Mouse (Mus musculus) thymus, adult 2 months (tissue): ENCODE measurements around the gene Tnfsfm13.

Source experiments
- CTCF ChIP-seq: fragments of 200-500 bp; IDR thresholded peaks from 2 replicates; pipeline ENCODE4 v1.5.1; 2012; ENCODE audit warnings: mild to moderate bottlenecking, control low read depth, low read length, moderate library complexity, borderline replicate concordance; ENCODE audit not compliant: control insufficient read depth, poor library complexity, insufficient read depth; ENCODE audit errors: extremely low read depth
- POLR2A ChIP-seq: fragments of 200-500 bp; IDR thresholded peaks from 2 replicates; pipeline ENCODE4 v1.6.1; 2012; ENCODE audit warnings: mild to moderate bottlenecking, low read length, control low read depth, moderate library complexity; ENCODE audit not compliant: control insufficient read depth, poor library complexity, insufficient read depth; ENCODE audit errors: extremely low read depth

DNA sequence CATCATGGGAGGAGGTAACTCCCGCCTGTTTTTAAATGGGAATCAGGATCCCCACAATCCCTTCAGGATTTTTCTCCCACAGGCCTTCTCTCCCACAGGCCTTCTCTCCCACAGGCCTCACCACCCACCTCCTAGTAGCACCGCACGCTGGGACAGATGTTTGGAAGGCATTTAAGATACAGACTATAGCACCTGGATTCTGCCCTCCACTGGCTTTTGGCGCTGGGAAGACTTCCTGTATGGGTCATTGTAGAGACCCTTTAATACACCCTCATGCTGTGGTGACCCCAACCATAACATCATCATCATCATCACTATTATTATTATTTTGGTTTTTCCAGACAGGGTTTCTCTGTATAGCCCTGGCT, 11.6 kb upstream of the Tnfsfm13 start:
- TF ChIP-seq CTCF, result no peak
- no peak for TF ChIP-seq POLR2A
